Mouse (Mus musculus): ENCODE data around the gene Ccdc85b.
"Not testable (repeated sequence)": the region's sequence is repeated elsewhere in the genome, so short reads cannot be mapped to it uniquely, and the experiment has no call there.

The Ccdc85b gene

GRCm38 (mm10) chr19:5457746-5458442, at the start of gene Ccdc85b:
Ccdc85b (minus strand) TSS chr19:5457894.
- DNase-seq (ENCODE audit: low spot score) = no peak

DNA sequence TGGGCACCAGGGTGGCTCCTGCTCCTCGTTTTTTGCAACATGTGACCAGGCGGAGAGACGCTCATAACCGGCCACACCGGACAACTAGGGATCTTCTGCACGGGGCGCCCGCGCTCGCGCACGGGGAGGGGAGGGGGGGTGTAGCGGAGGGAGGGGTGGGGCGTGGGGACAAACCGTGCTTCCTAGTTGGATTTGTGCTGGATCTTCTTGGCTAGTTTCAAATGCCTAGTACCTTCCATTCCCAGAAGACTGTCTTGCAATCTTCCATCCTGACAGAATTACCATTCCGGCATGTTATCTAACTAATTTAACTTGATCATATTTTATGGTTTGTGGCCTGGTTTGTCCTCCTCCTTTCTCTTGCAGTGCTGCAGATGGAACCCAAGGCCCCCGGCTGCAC, 46.0 kb upstream of the Ccdc85b start, which contains the start of gene 1700020D05Rik:
Gene 1700020D05Rik (minus strand): TSS at position 101 of the 400 bp plus-strand sequence.
- DNase-seq (ENCODE audit: low spot score) = no peak

GRCm38 (mm10) chr19:5500330-5500875, 42.7 kb upstream of the Ccdc85b start:
- no peak for DNase-seq (ENCODE audit: low spot score)

DNA sequence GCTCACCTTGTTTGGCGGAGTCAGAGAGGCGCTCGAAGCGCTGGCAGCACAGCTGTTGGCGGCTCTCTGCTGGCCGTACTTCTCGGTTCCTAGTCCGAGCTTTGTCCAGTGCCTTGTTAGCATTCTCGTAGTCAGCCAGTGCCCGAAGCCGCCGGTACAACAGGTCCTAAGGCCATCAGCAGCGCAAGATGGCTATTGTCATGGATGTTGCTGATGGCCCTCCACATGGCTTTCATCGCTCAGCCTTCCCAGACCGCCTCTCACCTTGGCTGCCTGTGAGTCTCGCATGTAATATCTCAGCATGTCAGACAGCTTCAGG, 38.3 kb upstream of the Ccdc85b start:
- DNase-seq (ENCODE audit: low spot score) = no peak

DNA sequence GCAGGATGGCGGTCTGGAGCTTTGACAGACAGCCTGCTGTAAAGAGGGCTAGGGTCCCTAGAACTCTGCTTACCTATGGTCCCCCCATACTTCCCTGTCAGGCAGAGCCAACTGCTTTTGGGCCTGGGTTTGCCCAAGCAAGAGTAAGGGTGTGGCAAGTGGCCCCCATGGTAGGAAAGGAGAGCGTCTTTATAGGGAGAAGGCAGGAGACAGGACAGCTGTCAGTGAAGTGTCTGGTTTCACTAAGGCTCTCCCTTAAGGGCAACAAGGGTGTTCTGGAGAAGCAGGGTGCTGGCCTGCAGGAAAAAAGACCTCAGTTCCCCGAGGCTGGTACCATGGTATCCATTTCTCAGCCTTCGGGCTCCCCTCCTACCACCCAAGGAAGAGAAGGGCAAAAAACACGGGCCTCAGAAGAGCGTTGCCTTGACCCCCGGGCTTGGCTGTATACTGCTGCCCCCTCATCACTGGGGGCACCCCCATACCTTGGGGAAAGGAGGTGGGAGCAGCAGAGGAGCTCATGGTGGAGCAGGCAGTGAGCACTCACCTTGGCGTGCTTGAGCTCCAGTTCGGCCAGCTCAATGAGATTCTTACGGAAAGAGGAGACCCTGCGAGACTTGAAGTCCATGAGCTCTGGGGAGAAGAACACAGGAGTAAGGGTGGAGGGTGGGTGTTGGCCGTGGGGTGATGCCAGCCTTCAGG, 37.8 kb upstream of the Ccdc85b start:
- DNase-seq (ENCODE audit: low spot score) = no peak

DNA sequence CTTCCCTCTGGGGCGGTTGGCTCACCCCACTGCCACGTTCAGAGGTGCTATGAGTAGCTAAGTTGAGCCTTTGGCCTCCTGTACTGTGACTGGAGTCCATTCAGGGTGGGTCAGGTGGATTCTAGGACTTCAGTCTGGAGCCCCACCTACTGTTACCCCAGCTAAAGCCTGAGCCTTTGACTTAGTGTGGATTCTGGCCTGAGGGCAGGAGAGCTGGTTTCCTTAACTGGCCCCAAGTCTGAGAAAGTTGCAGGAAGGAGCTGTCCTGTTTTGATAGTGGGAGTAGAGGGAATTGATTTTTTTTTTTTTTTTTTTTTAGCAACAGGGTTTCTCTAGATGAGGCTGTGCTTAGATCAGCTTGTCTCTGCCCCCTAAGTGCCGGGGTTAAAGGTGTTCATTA, 36.6 kb upstream of the Ccdc85b start:
- DNase-seq (ENCODE audit: low spot score) = no peak

DNA sequence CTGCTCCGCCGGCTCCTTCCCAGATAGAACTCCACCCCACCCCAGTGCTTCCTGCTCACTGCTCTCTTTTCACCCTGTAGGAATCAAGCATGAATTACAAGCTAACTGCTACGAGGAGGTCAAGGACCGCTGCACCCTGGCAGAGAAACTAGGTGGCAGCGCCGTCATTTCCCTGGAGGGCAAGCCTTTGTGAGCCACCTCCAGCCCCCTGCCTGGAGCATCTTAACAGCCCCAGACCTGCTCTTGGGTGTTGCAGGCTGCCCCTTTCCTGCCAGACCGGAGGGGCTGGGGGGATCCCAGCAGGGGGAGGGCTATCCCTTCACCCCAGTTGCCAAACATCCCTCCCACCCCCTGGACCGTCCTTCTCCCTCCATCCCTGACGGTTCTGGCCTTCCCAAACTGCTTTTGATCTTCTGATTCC, 35.6 kb upstream of the Ccdc85b start:
- DNase-seq (ENCODE audit: low spot score) = not testable (repeated sequence)

DNA sequence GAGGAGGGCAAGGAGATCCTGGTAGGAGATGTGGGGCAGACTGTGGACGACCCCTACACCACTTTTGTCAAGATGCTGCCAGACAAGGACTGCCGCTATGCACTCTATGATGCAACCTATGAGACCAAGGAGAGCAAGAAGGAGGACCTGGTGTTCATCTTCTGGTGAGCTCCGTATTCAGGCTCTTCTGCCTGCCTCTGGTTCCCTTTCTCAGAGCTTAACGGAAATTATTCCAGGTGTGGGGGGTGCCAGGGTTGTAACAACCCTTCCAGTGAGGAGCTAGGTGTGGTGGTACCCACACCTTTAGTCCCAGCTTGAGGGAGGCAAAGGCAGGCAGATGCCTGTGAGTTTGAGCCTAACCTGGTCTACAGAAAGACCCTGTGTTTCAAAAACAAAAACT, 34.9 kb upstream of the Ccdc85b start:
- no peak for DNase-seq (ENCODE audit: low spot score)

- DNase-seq (ENCODE audit: low spot score) = peak; percentile 82
These were observed 33.4 kb upstream of the Ccdc85b start for GRCm38 (mm10) chr19:5490898-5491708.

- DNase-seq (ENCODE audit: low spot score) = peak; percentile 91
These were observed 32.7 kb upstream of the Ccdc85b start, which contains the start of gene Cfl1 for GRCm38 (mm10) chr19:5490313-5490897. Cfl1 (plus strand) TSS chr19:5490455.

GRCm38 (mm10) chr19:5489721-5490120, 32.0 kb upstream of the Ccdc85b start:
- not testable (repeated sequence) for DNase-seq (ENCODE audit: low spot score)

DNA sequence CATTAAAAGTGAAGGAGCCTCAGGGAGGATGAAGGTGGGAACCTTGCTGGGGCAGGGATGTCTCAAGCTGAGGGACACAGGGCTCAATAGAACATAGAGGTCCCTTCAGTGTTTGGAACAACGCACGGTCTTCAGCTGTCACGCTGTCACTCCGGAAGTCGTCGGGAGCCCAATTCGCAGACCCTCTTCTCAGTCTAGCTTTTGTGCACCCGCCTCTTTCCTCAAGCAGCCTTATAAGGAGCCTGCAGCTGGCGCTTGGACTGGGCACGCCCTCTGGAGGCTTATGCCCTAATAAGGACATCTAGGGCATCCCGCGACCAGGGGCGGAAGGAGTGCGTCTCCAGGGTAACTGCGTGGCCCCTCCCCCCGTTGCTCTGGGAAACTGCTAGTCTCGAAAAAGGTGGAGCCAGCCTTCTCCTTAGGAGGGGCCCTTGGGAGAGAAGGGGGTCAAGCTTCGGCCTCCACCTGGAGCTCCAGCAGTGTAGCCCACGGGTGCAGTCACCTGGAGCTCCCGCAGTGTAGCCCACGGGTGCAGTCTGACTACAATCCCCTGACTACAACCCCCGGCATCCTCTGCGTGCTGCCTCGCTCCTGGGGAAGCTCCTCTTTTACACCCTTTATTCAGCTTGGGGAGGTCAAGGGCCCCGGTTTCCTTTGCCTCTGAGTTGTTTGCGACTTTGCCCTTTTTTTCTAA, 31.3 kb upstream of the Ccdc85b start:
- DNase-seq (ENCODE audit: low spot score) = peak; percentile 95

GRCm38 (mm10) chr19:5487768-5488550, 30.3 kb upstream of the Ccdc85b start, which contains the start of gene Mus81:
Mus81 (minus strand) TSS chr19:5488402.
- DNase-seq (ENCODE audit: low spot score) = peak; percentile 92

GRCm38 (mm10) chr19:5486771-5487170, 29.1 kb upstream of the Ccdc85b start:
- DNase-seq (ENCODE audit: low spot score) = no peak

DNA sequence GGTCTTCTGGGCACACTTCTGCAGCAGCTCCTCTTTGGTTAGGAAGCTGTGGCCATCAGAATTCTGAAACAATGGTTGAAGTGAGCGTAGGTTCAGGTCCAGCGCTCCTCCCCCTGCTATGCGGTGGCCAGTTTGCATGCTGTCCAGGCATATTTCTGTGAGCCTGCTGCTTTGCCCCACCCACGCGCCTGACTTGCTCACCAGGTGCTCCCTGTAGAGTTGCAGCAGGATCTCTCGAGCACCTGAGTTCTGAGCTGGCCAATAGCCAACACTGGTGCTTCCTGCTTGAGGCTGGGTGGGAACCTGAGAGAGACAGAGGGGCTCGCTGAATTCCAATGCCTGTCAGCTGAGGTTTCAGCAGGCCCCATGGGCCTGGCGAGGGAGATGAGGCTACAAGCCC, 28.6 kb upstream of the Ccdc85b start:
- DNase-seq (ENCODE audit: low spot score) = no peak

- DNase-seq (ENCODE audit: low spot score) = no peak
These were observed 28.1 kb upstream of the Ccdc85b start for GRCm38 (mm10) chr19:5485821-5486220.

GRCm38 (mm10) chr19:5485371-5485770, 27.7 kb upstream of the Ccdc85b start:
- no peak for DNase-seq (ENCODE audit: low spot score)

DNA sequence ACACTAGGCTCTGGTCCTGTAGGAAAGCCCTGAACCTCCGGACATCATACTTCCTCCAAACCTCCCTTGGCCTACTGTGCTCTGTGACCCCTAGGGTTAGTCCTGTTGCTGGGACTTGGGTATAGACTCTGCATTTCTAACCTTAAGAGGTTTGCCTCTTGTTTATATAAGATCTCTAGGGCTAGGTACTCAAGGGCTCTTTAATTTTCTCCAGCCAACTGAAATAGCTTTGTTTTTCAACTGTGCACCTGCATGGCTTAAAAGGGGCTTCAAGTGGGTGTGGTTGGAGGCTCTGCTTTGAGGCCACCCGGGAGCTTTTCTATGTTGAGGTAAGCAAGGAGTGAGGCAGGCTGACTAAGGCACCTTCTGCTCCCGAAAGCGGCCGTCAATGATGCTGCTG, 26.8 kb upstream of the Ccdc85b start:
- DNase-seq (ENCODE audit: low spot score) = no peak

- no peak for DNase-seq (ENCODE audit: low spot score)
These were observed 26.0 kb upstream of the Ccdc85b start for GRCm38 (mm10) chr19:5483386-5484359.

All from spleen, adult 12 weeks (tissue).